Mouse (Mus musculus): ENCODE measurements around the gene Syne2. TPM values are rescaled to one million over a fixed set of nuclear protein-coding genes. Genes with fewer than 3 reads are reported as not detected.
A peak's percentile ranks its signal among the peaks of the same experiment; 100 is the strongest.

Syne2 gene
- polyA plus RNA-seq, 1 experiment, result 28.9 TPM

DNA sequence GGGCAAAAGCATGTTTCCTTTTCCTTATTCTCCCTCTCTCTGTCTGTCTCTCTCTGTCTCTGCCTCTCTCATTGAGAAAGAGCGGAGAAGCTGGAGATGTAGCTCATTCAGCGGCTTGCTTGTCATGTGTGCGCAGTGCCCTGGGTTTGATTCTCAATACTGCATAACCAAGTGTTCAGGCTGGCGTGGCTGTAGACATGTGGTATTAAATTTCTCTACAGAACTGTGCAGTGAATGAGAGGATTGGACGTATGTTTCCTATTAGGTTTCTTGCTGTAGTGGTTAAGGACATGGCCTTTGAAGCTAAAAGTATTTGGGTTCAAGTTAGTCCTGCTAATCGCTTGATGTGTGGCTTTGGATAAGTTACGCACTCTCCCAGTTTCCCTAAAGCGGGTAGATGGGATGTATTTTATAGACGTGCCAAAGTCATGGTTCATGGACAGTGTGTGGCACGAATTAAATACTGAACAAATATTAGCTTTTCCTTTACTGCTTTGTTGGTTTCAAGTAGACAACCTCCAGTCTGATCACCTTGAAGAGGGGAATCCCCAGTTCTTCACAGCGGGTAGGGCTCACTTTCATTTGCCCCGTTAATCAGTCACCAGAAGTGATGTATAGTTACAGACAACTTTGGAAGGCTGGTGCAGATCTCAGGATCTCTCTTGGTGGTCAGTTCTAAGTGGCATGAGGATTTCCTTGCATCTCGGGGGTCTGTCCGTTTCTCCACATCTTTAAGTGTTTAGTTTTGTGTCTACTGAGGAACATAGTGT is 16.2 kb downstream of the Syne2 start:
- no peak overlapping the region for H3K27ac ChIP-seq (ENCODE audit: insufficient read depth, low read length)
- no peaks in the 10 kb centered on the region for H3K4me1 ChIP-seq (ENCODE audit: control insufficient read depth, insufficient read depth, low read length)
- no peak for TF ChIP-seq CTCF (IDR thresholded peaks at IDR 0.05; ENCODE audit: low read depth, low read length)
- no peak for TF ChIP-seq EP300 (IDR thresholded peaks at IDR 0.05; ENCODE audit: insufficient read depth, low read depth, low read length)
- no peak for TF ChIP-seq POLR2A (IDR thresholded peaks at IDR 0.05; ENCODE audit: insufficient read depth, low read length)
- H3K9ac ChIP-seq (ENCODE audit: low read depth, poor library complexity, severe bottlenecking), result no peak overlapping the region
- no peaks in the 10 kb centered on the region for H3K36me3 ChIP-seq (ENCODE audit: control insufficient read depth, insufficient read depth, low read length, poor library complexity, severe bottlenecking)
- no peaks in the 10 kb centered on the region for H3K27me3 ChIP-seq (ENCODE audit: control insufficient read depth, insufficient read depth, low read length, poor library complexity, severe bottlenecking)
- no peaks in the 10 kb centered on the region for H3K9me3 ChIP-seq (replicated peaks; ENCODE audit: control insufficient read depth, insufficient read depth, low read length, poor library complexity, severe bottlenecking)
- H3K4me3 ChIP-seq (ENCODE audit: low read depth, low read length), result no peak overlapping the region

DNA sequence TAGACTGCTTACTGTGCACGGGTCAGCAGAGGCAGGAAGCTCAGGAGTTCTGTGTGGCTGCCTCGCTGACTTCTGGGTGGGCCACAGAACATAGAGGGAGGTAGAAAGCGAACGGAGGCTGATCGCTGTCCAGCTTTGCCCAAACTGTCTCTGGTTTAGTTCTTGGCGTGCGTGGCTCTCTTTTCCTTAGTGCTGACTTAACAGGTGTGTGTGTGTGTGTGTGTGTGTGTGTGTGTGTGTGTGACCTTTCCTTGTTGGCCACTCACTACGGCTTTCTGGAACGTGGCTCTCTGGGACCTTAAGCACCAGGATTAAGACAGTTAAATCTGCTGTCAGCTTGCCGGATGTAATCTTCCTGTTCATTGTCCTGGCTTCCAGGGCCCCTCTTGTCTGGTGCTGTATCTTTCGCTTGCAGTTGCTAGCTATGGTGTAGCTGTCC is 18.6 kb downstream of the Syne2 start:
- H3K4me3 ChIP-seq (ENCODE audit: low read depth, low read length), result no peak overlapping the region
- H3K27me3 ChIP-seq (ENCODE audit: control insufficient read depth, insufficient read depth, low read length, poor library complexity, severe bottlenecking), result no peaks in the 10 kb centered on the region
- H3K36me3 ChIP-seq (ENCODE audit: control insufficient read depth, insufficient read depth, low read length, poor library complexity, severe bottlenecking), result no peaks in the 10 kb centered on the region
- peaks cover 3% of the 10 kb centered on the region for H3K4me1 ChIP-seq (ENCODE audit: control insufficient read depth, insufficient read depth, low read length)
- TF ChIP-seq CTCF (IDR thresholded peaks at IDR 0.05; ENCODE audit: low read depth, low read length) (no peak), EP300 (IDR thresholded peaks at IDR 0.05; ENCODE audit: insufficient read depth, low read depth, low read length) (no peak), POLR2A (IDR thresholded peaks at IDR 0.05; ENCODE audit: insufficient read depth, low read length) (no peak)
- H3K9me3 ChIP-seq (replicated peaks; ENCODE audit: control insufficient read depth, insufficient read depth, low read length, poor library complexity, severe bottlenecking), result no peaks in the 10 kb centered on the region
- H3K9ac ChIP-seq (ENCODE audit: low read depth, poor library complexity, severe bottlenecking), result no peak overlapping the region
- no peak overlapping the region for H3K27ac ChIP-seq (ENCODE audit: insufficient read depth, low read length)

DNA sequence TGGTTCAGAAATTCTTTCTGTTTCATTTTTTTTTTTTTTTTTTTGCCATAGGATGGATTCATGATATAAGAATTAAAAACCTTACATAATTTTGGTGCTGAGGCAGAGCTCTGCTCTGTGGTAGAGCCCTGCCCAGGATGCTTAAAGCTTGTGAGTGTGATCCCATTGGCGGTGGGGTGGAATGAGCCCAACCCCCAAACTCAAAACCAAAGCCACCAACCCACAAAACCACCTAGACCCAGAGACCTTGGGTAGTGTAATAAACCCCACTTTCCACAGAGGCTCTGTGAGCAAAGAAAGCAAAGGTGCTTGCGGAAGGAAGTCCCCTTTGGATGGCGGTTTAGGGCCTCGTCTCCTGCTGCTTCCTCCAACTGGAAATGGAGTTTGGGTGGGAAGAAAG is 19.5 kb downstream of the Syne2 start:
- TF ChIP-seq CTCF (IDR thresholded peaks at IDR 0.05; ENCODE audit: low read depth, low read length), result no peak
- TF ChIP-seq POLR2A (IDR thresholded peaks at IDR 0.05; ENCODE audit: insufficient read depth, low read length), result no peak
- no peak for TF ChIP-seq EP300 (IDR thresholded peaks at IDR 0.05; ENCODE audit: insufficient read depth, low read depth, low read length)
- Histone ChIP-seq H3K4me3 (ENCODE audit: low read depth, low read length) (no peak overlapping the region), H3K4me1 (ENCODE audit: control insufficient read depth, insufficient read depth, low read length) (peaks cover 3% of the 10 kb centered on the region)

DNA sequence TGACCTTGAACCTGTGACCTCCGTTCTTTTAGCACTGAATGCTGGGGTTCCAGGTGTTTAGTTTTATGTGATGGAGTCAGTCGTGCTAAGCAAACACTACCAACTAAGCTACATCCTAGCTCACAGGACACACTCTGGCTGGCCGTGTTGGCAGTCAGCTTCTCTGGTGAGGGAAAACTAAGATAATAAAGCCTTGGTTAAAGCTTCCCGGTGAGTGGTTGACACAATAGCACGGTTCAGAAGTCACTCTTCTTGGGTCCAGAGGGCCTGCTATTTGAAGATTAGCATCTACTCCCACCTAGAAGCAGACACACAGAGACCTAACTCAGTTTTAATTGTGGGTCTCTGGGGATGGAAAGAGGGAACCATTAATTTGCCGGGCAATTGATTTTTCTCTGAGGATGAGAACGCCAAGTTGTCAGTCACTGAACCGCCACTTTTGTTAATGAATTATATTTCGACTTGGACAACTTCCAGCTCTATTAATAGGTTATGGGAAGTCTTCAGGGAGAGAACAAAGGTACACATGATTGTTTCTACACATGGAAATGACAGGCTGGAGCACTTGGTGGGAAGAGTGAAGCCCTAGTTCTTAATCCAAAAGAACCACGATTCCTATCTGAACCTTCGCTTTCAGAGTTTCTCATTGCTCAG is 21.3 kb downstream of the Syne2 start:
- Histone ChIP-seq H3K4me3 (ENCODE audit: low read depth, low read length) (no peak overlapping the region), H3K27ac (ENCODE audit: insufficient read depth, low read length) (no peak overlapping the region), H3K9ac (ENCODE audit: low read depth, poor library complexity, severe bottlenecking) (no peak overlapping the region), H3K4me1 (ENCODE audit: control insufficient read depth, insufficient read depth, low read length) (peaks cover 4% of the 10 kb centered on the region), H3K36me3 (ENCODE audit: control insufficient read depth, insufficient read depth, low read length, poor library complexity, severe bottlenecking) (no peaks in the 10 kb centered on the region), H3K27me3 (ENCODE audit: control insufficient read depth, insufficient read depth, low read length, poor library complexity, severe bottlenecking) (no peaks in the 10 kb centered on the region), H3K9me3 (replicated peaks; ENCODE audit: control insufficient read depth, insufficient read depth, low read length, poor library complexity, severe bottlenecking) (no peaks in the 10 kb centered on the region)
- TF ChIP-seq CTCF (IDR thresholded peaks at IDR 0.05; ENCODE audit: low read depth, low read length) (no peak), EP300 (IDR thresholded peaks at IDR 0.05; ENCODE audit: insufficient read depth, low read depth, low read length) (no peak)

More for the DNA sequence above, 19.5 kb downstream of the Syne2 start:
- H3K9me3 ChIP-seq (replicated peaks; ENCODE audit: control insufficient read depth, insufficient read depth, low read length, poor library complexity, severe bottlenecking), result no peaks in the 10 kb centered on the region
- no peaks in the 10 kb centered on the region for H3K36me3 ChIP-seq (ENCODE audit: control insufficient read depth, insufficient read depth, low read length, poor library complexity, severe bottlenecking)
- H3K27ac ChIP-seq (ENCODE audit: insufficient read depth, low read length), result no peak overlapping the region
- H3K27me3 ChIP-seq (ENCODE audit: control insufficient read depth, insufficient read depth, low read length, poor library complexity, severe bottlenecking), result no peaks in the 10 kb centered on the region
- H3K9ac ChIP-seq (ENCODE audit: low read depth, poor library complexity, severe bottlenecking), result no peak overlapping the region

DNA sequence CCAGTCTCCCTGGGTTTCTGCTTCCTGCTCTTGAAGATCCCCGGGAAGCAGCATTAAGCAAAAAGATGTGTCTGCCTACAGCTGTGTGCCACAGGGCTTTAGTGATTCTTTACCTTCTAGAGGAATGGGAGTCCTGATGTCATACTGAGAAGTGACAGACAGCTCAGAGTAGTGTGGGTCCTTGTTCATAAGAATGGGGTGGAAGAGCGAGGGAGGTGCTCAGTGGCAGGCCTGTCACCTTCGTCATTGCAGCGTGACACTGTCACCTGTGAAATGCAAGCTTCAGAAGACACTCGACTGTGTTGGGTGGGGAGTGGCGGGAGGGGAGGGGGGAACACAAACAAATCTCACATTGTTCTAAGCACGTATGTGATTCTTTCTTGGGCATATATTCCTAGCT is 23.2 kb downstream of the Syne2 start:
- Histone ChIP-seq H3K4me3 (ENCODE audit: low read depth, low read length) (no peak overlapping the region), H3K9me3 (replicated peaks; ENCODE audit: control insufficient read depth, insufficient read depth, low read length, poor library complexity, severe bottlenecking) (no peaks in the 10 kb centered on the region), H3K4me1 (ENCODE audit: control insufficient read depth, insufficient read depth, low read length) (peaks cover 8% of the 10 kb centered on the region), H3K27ac (ENCODE audit: insufficient read depth, low read length) (no peak overlapping the region), H3K27me3 (ENCODE audit: control insufficient read depth, insufficient read depth, low read length, poor library complexity, severe bottlenecking) (no peaks in the 10 kb centered on the region), H3K36me3 (ENCODE audit: control insufficient read depth, insufficient read depth, low read length, poor library complexity, severe bottlenecking) (no peaks in the 10 kb centered on the region), H3K9ac (ENCODE audit: low read depth, poor library complexity, severe bottlenecking) (no peak overlapping the region)
- TF ChIP-seq EP300 (IDR thresholded peaks at IDR 0.05; ENCODE audit: insufficient read depth, low read depth, low read length) (no peak), POLR2A (IDR thresholded peaks at IDR 0.05; ENCODE audit: insufficient read depth, low read length) (no peak), CTCF (IDR thresholded peaks at IDR 0.05; ENCODE audit: low read depth, low read length) (no peak)

DNA sequence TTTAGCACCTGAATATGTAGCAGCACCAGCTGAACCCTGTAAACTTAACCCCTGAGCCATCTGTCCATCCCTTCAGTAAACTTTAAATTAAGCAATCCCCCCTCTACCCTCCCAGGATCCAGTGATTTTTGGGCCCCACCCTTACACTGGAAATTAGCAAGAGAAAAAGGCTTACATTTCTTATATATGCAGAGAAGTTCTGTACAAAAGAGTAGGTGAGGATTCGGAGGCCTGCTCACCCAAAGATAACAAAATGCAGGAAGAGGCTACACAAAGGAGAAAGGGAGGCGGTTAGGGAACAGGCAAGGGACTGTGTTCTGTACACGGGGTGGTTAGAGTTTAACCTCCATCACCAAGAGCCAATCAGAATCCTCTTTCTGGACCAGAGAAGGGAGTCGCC is 26.4 kb downstream of the Syne2 start:
- Histone ChIP-seq H3K9ac (ENCODE audit: low read depth, poor library complexity, severe bottlenecking) (no peak overlapping the region), H3K4me1 (ENCODE audit: control insufficient read depth, insufficient read depth, low read length) (peaks cover 8% of the 10 kb centered on the region), H3K36me3 (ENCODE audit: control insufficient read depth, insufficient read depth, low read length, poor library complexity, severe bottlenecking) (no peaks in the 10 kb centered on the region), H3K27me3 (ENCODE audit: control insufficient read depth, insufficient read depth, low read length, poor library complexity, severe bottlenecking) (no peaks in the 10 kb centered on the region), H3K4me3 (ENCODE audit: low read depth, low read length) (no peak overlapping the region), H3K9me3 (replicated peaks; ENCODE audit: control insufficient read depth, insufficient read depth, low read length, poor library complexity, severe bottlenecking) (no peaks in the 10 kb centered on the region), H3K27ac (ENCODE audit: insufficient read depth, low read length) (peak overlapping the region; percentile 66; the same call in 1 of the 2 replicates)
- TF ChIP-seq CTCF (IDR thresholded peaks at IDR 0.05; ENCODE audit: low read depth, low read length), result no peak
- no peak for TF ChIP-seq POLR2A (IDR thresholded peaks at IDR 0.05; ENCODE audit: insufficient read depth, low read length)
- no peak for TF ChIP-seq EP300 (IDR thresholded peaks at IDR 0.05; ENCODE audit: insufficient read depth, low read depth, low read length)

All from ES-Bruce4 (cell line).